Mouse (Mus musculus) CH12.LX (cell line): ENCODE results near the gene Shmt1. TPM values are rescaled to one million over a fixed set of nuclear protein-coding genes. Genes with fewer than 3 reads are reported as not detected.

Source experiments
- DNase-seq: peaks from one replicate; pipeline ENCODE4 v3.0.0-alpha.2; 2013; ENCODE audit errors: extremely low read depth
- H3K27ac ChIP-seq: 2 replicates; pipeline ENCODE4 v1.5.1; 2012; ENCODE audit warnings: low read depth, mild to moderate bottlenecking, control low read depth, moderate library complexity; ENCODE audit not compliant: insufficient read depth
- H3K27me3 ChIP-seq: replicated peaks from 2 replicates; pipeline ENCODE3; 2012; ENCODE audit warnings: inconsistent platforms
- H3K36me3 ChIP-seq, 2 experiments: replicated peaks in 1 of 2; 2 replicates each; pipeline versions ENCODE3 to v1.6.1; 2012; ENCODE audit warnings: inconsistent platforms in 1 of 2, low read length in 1 of 2, mild to moderate bottlenecking in 1 of 2, mixed read lengths in 1 of 2, moderate library complexity in 1 of 2; ENCODE audit not compliant: control insufficient read depth in 1 of 2, insufficient read depth in 1 of 2
- H3K4me1 ChIP-seq, 2 experiments: 2 replicates each; pipeline ENCODE4 v1.6.1; 2012; ENCODE audit warnings: inconsistent platforms in 1 of 2, moderate library complexity in 1 of 2; ENCODE audit not compliant: insufficient read depth in 2 of 2, control insufficient read depth in 1 of 2
- H3K4me2 ChIP-seq: 2 replicates; pipeline ENCODE4 v1.6.1; 2012; ENCODE audit warnings: low read depth, mild to moderate bottlenecking, control low read depth; ENCODE audit not compliant: poor library complexity, insufficient read depth, severe bottlenecking
- H3K4me3 ChIP-seq, 3 experiments: fragments of 150-350 bp in 1 of 3; sonication (generic) in 1 of 3; replicated peaks in 1 of 3; 2 replicates each; pipeline versions ENCODE3 to v1.5.1; 2011 to 2012; ENCODE audit warnings: low read depth in 2 of 3, low read length in 2 of 3, mild to moderate bottlenecking in 2 of 3, moderate library complexity in 2 of 3, control low read depth in 1 of 3, improper control_type of control experiment in 1 of 3, inconsistent platforms in 1 of 3, mixed read lengths in 1 of 3; ENCODE audit not compliant: poor library complexity in 1 of 3
- H3K79me2 ChIP-seq: replicated peaks from 2 replicates; pipeline ENCODE4 v1.6.1; 2012; ENCODE audit warnings: mild to moderate bottlenecking, moderate library complexity; ENCODE audit not compliant: control insufficient read depth, poor library complexity, insufficient read depth, severe bottlenecking; ENCODE audit errors: extremely low read depth
- H3K9ac ChIP-seq: 2 replicates; pipeline ENCODE4 v1.6.1; 2012; ENCODE audit warnings: low read depth, mild to moderate bottlenecking, control low read depth, moderate library complexity; ENCODE audit not compliant: insufficient read depth
- H3K9me3 ChIP-seq: replicated peaks from 2 replicates; pipeline ENCODE3; 2012; ENCODE audit warnings: low read length, inconsistent platforms, mixed read lengths
- BHLHE40 ChIP-seq: IDR thresholded peaks from 2 replicates; pipeline ENCODE4 v1.6.1; 2011; ENCODE audit warnings: mild to moderate bottlenecking, low read depth, low read length, improper control_type of control experiment
- CHD1 ChIP-seq: IDR thresholded peaks from 2 replicates; pipeline ENCODE4 v1.6.1; 2012; ENCODE audit warnings: low read depth, low read length, improper control_type of control experiment, inconsistent platforms
- CTCF ChIP-seq, 2 experiments: IDR thresholded peaks in 1 of 2; conservative IDR thresholded peaks in 1 of 2; 2 replicates each; pipeline ENCODE4 v1.5.1; 2011 to 2012; ENCODE audit warnings: low read depth in 2 of 2, low read length in 2 of 2, improper control_type of control experiment in 1 of 2, inconsistent platforms in 1 of 2, mild to moderate bottlenecking in 1 of 2, moderate library complexity in 1 of 2
- ELF1 ChIP-seq: IDR thresholded peaks from 2 replicates; pipeline ENCODE4 v1.6.1; 2014; ENCODE audit warnings: low read depth, mild to moderate bottlenecking, inconsistent platforms, low read length, improper control_type of control experiment
- EP300 ChIP-seq: IDR thresholded peaks from 2 replicates; pipeline ENCODE4 v1.6.1; 2011; ENCODE audit warnings: low read length, improper control_type of control experiment
- ETS1 ChIP-seq: conservative IDR thresholded peaks from 2 replicates; pipeline ENCODE4 v1.6.1; 2012; ENCODE audit warnings: low read depth, mild to moderate bottlenecking, inconsistent platforms, low read length, improper control_type of control experiment, moderate library complexity
- GABPA ChIP-seq: IDR thresholded peaks from 2 replicates; pipeline ENCODE4 v1.6.1; 2012; ENCODE audit warnings: low read depth, low read length, improper control_type of control experiment, inconsistent platforms; ENCODE audit not compliant: insufficient replicate concordance
- HCFC1 ChIP-seq: IDR thresholded peaks from 2 replicates; pipeline ENCODE4 v1.6.1; 2012; ENCODE audit warnings: low read depth, mild to moderate bottlenecking, inconsistent platforms, low read length, improper control_type of control experiment
- IRF4 ChIP-seq: IDR thresholded peaks from 2 replicates; pipeline ENCODE4 v1.6.1; 2014; ENCODE audit warnings: low read depth, mild to moderate bottlenecking, inconsistent platforms, low read length, improper control_type of control experiment
- JUN ChIP-seq: IDR thresholded peaks from 2 replicates; pipeline ENCODE4 v1.6.1; 2011; ENCODE audit warnings: low read depth, mild to moderate bottlenecking, low read length, improper control_type of control experiment, moderate library complexity; ENCODE audit not compliant: insufficient read depth
- KAT2A ChIP-seq: IDR thresholded peaks from 2 replicates; pipeline ENCODE4 v1.6.1; 2012; ENCODE audit warnings: low read length, improper control_type of control experiment, inconsistent platforms; ENCODE audit not compliant: insufficient replicate concordance
- MAFK ChIP-seq: IDR thresholded peaks from 2 replicates; pipeline ENCODE4 v1.6.1; 2011; ENCODE audit warnings: low read length, improper control_type of control experiment; ENCODE audit not compliant: insufficient replicate concordance
- MAX ChIP-seq: IDR thresholded peaks from 2 replicates; pipeline ENCODE4 v1.6.1; 2011; ENCODE audit warnings: low read length, improper control_type of control experiment
- MAZ ChIP-seq: IDR thresholded peaks from 2 replicates; pipeline ENCODE4 v1.6.1; 2012; ENCODE audit warnings: low read depth, mild to moderate bottlenecking, inconsistent platforms, low read length, improper control_type of control experiment, moderate library complexity
- MEF2A ChIP-seq: IDR thresholded peaks from 2 replicates; pipeline ENCODE4 v1.6.1; 2014; ENCODE audit warnings: low read depth, mild to moderate bottlenecking, inconsistent platforms, low read length, improper control_type of control experiment, borderline replicate concordance
- MXI1 ChIP-seq: IDR thresholded peaks from 2 replicates; pipeline ENCODE4 v1.6.1; 2011; ENCODE audit warnings: mild to moderate bottlenecking, low read depth, low read length, improper control_type of control experiment
- MYC ChIP-seq: IDR thresholded peaks from 2 replicates; pipeline ENCODE4 v1.6.1; 2011; ENCODE audit warnings: low read depth, mild to moderate bottlenecking, improper control_type of control experiment, low read length
- NRF1 ChIP-seq: IDR thresholded peaks from 2 replicates; pipeline ENCODE4 v1.6.1; 2014; ENCODE audit warnings: low read depth, mild to moderate bottlenecking, inconsistent platforms, low read length, improper control_type of control experiment, moderate library complexity
- POLR2A ChIP-seq: IDR thresholded peaks from 2 replicates; pipeline ENCODE4 v1.6.1; 2011; ENCODE audit warnings: low read depth, mild to moderate bottlenecking, improper control_type of control experiment, low read length
- POLR2AphosphoS2 ChIP-seq: IDR thresholded peaks from 2 replicates; pipeline ENCODE4 v1.6.1; 2011; ENCODE audit warnings: low read depth, low read length, improper control_type of control experiment
- RAD21 ChIP-seq: IDR thresholded peaks from 2 replicates; pipeline ENCODE4 v1.6.1; 2011; ENCODE audit warnings: low read depth, mild to moderate bottlenecking, low read length, improper control_type of control experiment, moderate library complexity
- RCOR1 ChIP-seq: conservative IDR thresholded peaks from 2 replicates; pipeline ENCODE4 v1.6.1; 2012; ENCODE audit warnings: low read depth, mild to moderate bottlenecking, inconsistent platforms, low read length, improper control_type of control experiment
- SIN3A ChIP-seq: IDR thresholded peaks from 2 replicates; pipeline ENCODE4 v1.6.1; 2012; ENCODE audit warnings: low read length, improper control_type of control experiment, inconsistent platforms
- SMC3 ChIP-seq: IDR thresholded peaks from 2 replicates; pipeline ENCODE4 v1.6.1; 2011; ENCODE audit warnings: low read depth, low read length, improper control_type of control experiment
- TBP ChIP-seq: conservative IDR thresholded peaks from 2 replicates; pipeline ENCODE4 v1.6.1; 2011; ENCODE audit warnings: low read depth, low read length, improper control_type of control experiment
- TCF12 ChIP-seq: IDR thresholded peaks from 2 replicates; pipeline ENCODE4 v1.6.1; 2014; ENCODE audit warnings: low read depth, mild to moderate bottlenecking, inconsistent platforms, low read length, improper control_type of control experiment
- ZC3H11A ChIP-seq: IDR thresholded peaks from 2 replicates; pipeline ENCODE4 v1.6.1; 2012; ENCODE audit warnings: low read depth, mild to moderate bottlenecking, inconsistent platforms, low read length, improper control_type of control experiment
- ZKSCAN1 ChIP-seq: IDR thresholded peaks from 2 replicates; pipeline ENCODE4 v1.6.1; 2012; ENCODE audit warnings: low read depth, inconsistent platforms, low read length, improper control_type of control experiment, borderline replicate concordance
- ZMIZ1 ChIP-seq: IDR thresholded peaks from 2 replicates; pipeline ENCODE4 v1.6.1; 2012; ENCODE audit warnings: low read depth, mild to moderate bottlenecking, inconsistent platforms, low read length, improper control_type of control experiment
- ZNF384 ChIP-seq: IDR thresholded peaks from 2 replicates; pipeline ENCODE4 v1.6.1; 2012; ENCODE audit warnings: low read depth, low read length, improper control_type of control experiment, inconsistent platforms
- dilution Hi-C: fragments of 300-500 bp; cut with MboI; formaldehyde crosslinking; loops from 2 replicates; pipeline ENCODE4 v1.14.3; 2020; ENCODE audit warnings: low sequenced_read_pairs; ENCODE audit not compliant: extremely low pct_unique_long_range_greater_than_20kb, extremely low pct_ligation_motif_present
- in situ Hi-C: fragments of 300-500 bp; cut with MboI; formaldehyde crosslinking; loops from 3 replicates; pipeline ENCODE4 v1.14.3; 2019; ENCODE audit warnings: low sequenced_read_pairs, low pct_ligation_motif_present, low pct_unique_long_range_greater_than_20kb, mixed read lengths
- polyA plus RNA-seq: library from polyadenylated mRNA; unstranded; fragments of >175 nt; gene quantifications from 2 replicates; pipeline ENCODE4 v1.2.1, GENCODE M21; 2012; ENCODE audit warnings: low read depth; ENCODE audit not compliant: insufficient read length
- total RNA-seq, 2 experiments: library from RNA; depleted of rRNA; stranded (reverse); fragments of 300-350 nt in 1 of 2; fragments of >200 nt in 1 of 2; gene quantifications; 2 replicates each; pipeline ENCODE4 v1.2.3; 2012 to 2014

The Shmt1 gene
- total and polyA plus RNA-seq, 3 experiments = 136 to 197 (median 178) TPM

GRCm38 (mm10) chr11:60776829-60777740 is 34.4 kb downstream of the Shmt1 start, which contains the start of the genes Top3a and Smcr8 (continued):
- TF ChIP-seq ZKSCAN1 (no peak), MAX (peak; percentile 94), MAFK (no peak), ZNF384 (no peak), TBP (peak; percentile 71), ZMIZ1 (peak; percentile 86; the same call in 1 of the 2 replicates), IRF4 (no peak; the same call in none of the 2 replicates), KAT2A (peak; percentile 93; the same call in 1 of the 2 replicates), POLR2A (peak; percentile 84), JUN (no peak)

- Histone ChIP-seq H3K27ac (peak overlapping the region; percentile 90), H3K79me2 (peaks cover 87% of the 10 kb centered on the region), H3K4me1 (peaks cover 6 to 63% of the 10 kb centered on the region in 2 experiments), H3K9me3 (no peaks in the 10 kb centered on the region), H3K9ac (peak overlapping the region; percentile 89), H3K27me3 (no peaks in the 10 kb centered on the region), H3K4me2 (peak overlapping the region; percentile 90), H3K36me3 (peaks cover 20 to 30% of the 10 kb centered on the region in 2 experiments), H3K4me3 (peak overlapping the region; percentile 78 to 98 (median 79))
- dilution Hi-C loops = no loop called here
- DNase-seq = no peak
- in situ Hi-C loops = loop anchor here (5.0 kb wide), 2 partner anchors 36 to 96 kb away; partner anchors contain the start of gene Shmt1
- TF ChIP-seq EP300 = peak; percentile 61; the same call in 1 of the 2 replicates
- no peak for TF ChIP-seq MYC
- TF ChIP-seq MAX = peak; percentile 23; the same call in 1 of the 2 replicates
- TF ChIP-seq GABPA = no peak
- no peak for TF ChIP-seq HCFC1
- peak; percentile 9; the same call in 1 of the 2 replicates for TF ChIP-seq MAZ
- TF ChIP-seq KAT2A = no peak
- no peak; the same call in 1 of the 2 replicates for TF ChIP-seq TCF12
- TF ChIP-seq POLR2AphosphoS2 = no peak; the same call in 1 of the 2 replicates
- TF ChIP-seq POLR2A = no peak
- TF ChIP-seq SMC3 = no peak
- peak in 1 of 2 experiments; percentile 13; a peak in 2 of 4 replicates for TF ChIP-seq CTCF (conservative IDR thresholded peaks at IDR 0.05 in 1 of 2, IDR thresholded peaks at IDR 0.05 in 1 of 2; ENCODE audit: low read depth in 2 of 2, low read length in 2 of 2)
- 0 out of 2 replicates have a peak, but pooled peaks have one; percentile 6 for TF ChIP-seq ETS1
- no peak for TF ChIP-seq RAD21
- TF ChIP-seq CHD1 = peak; percentile 94
- no peak; the same call in 1 of the 2 replicates for TF ChIP-seq MXI1
- no peak for TF ChIP-seq ZC3H11A
- peak; percentile 18; the same call in 1 of the 2 replicates for TF ChIP-seq MEF2A
- no peak for TF ChIP-seq ZKSCAN1
- TF ChIP-seq JUN = no peak
- TF ChIP-seq ELF1 = 0 out of 2 replicates have a peak, but pooled peaks have one; percentile 50
- TF ChIP-seq BHLHE40 = no peak; the same call in 1 of the 2 replicates
- TF ChIP-seq SIN3A = peak; percentile 84
- TF ChIP-seq NRF1 = no peak
- no peak for TF ChIP-seq MAFK
- TF ChIP-seq RCOR1 = peak; percentile 60; the same call in 1 of the 2 replicates
- peak; percentile 9; the same call in 1 of the 2 replicates for TF ChIP-seq TBP
Observed at GRCm38 (mm10) chr11:60776107-60776828, 35.2 kb downstream of the Shmt1 start.
